Mouse (Mus musculus): ENCODE data around the gene Sorcs2. TPM values are rescaled to one million over a fixed set of nuclear protein-coding genes. Genes with fewer than 3 reads are reported as not detected.

Gene Sorcs2
- total RNA-seq, 2 experiments from 2014 or later = 8.3 to 8.7 TPM

DNA sequence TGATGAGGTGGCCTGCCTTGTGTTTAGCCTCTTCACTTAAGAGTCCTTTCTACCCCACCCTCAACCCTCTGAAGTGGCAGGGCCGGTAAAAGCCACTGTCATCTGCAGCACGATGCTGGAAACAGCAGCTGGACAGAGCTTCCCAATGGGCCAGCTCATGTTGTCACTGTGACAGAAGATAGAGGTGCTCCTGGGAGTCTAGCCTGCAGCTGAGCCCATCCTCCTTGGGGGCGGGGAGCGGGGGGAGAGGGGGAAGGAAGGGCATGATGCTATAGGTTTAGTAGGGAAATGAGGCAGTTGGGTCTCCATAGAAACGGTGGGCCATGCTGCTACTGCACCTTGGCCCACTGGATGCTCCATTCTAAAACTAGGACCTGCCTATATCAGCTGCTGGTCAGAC, 279.9 kb downstream of the Sorcs2 start:
- DNase-seq = no peak
- intact Hi-C loops (cut with DNase I; ENCODE audit: low total_unique reads) = no loop called here

GRCm38 (mm10) chr5:36115519-36115918, 282.4 kb downstream of the Sorcs2 start:
- no peak for DNase-seq
- intact Hi-C loops (cut with DNase I; ENCODE audit: low total_unique reads) = no loop called here

DNA sequence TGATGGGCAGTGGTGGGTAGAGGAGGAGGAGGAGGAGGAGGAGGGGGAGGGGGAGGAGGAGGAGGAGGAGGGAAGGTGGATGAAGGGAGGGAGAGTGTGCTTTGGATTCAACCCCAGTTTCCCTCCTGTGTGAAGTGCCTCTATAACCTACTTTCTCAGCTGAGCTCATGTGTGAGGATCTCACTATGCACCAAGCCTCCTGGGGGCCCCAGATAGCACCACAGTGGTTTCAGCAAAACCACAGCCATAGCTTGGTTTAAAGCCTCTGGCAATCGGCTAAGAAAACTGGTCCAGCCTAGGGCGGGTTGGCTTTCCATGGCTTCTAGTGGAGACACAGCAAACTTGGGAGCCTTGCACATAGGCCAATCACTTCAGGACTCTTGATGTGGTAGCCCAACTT, 284.2 kb downstream of the Sorcs2 start:
- intact Hi-C loops (cut with DNase I; ENCODE audit: low total_unique reads) = no loop called here

GRCm38 (mm10) chr5:36112696-36113095, 285.2 kb downstream of the Sorcs2 start:
- intact Hi-C loops (cut with DNase I; ENCODE audit: low total_unique reads) = no loop called here
- DNase-seq = no peak

More for the DNA sequence above, 284.2 kb downstream of the Sorcs2 start:
- no peak for DNase-seq

DNA sequence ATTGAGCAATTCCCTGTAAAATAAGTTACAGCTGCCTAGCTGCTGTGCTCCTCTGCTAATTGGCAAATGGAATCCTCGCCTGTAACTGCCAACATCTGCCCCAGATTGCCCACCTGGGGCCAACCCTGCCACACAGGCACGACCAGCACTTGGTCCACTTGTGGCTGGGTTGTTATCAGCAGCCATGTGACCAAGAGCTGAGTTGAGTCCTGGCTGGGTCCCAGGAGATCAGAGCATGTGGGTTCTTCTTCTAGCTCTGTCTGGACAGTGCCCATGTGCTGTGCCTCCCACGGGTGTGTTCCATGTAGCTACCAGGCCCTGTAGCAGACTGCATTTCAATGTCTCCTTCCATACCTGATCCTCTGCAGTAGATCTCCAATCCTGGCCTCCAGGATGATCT, 286.4 kb downstream of the Sorcs2 start:
- no peak for DNase-seq
- intact Hi-C loops (cut with DNase I; ENCODE audit: low total_unique reads) = no loop called here

- intact Hi-C loops (cut with DNase I; ENCODE audit: low total_unique reads) = no loop called here
- DNase-seq = no peak
Observed at GRCm38 (mm10) chr5:36108339-36108887, 289.5 kb downstream of the Sorcs2 start.

- intact Hi-C loops (cut with DNase I; ENCODE audit: low total_unique reads) = no loop called here
- DNase-seq = no peak
Observed at GRCm38 (mm10) chr5:36103483-36103882, 294.5 kb downstream of the Sorcs2 start.

GRCm38 (mm10) chr5:36101129-36101528, 296.8 kb downstream of the Sorcs2 start:
- intact Hi-C loops (cut with DNase I; ENCODE audit: low total_unique reads) = no loop called here
- DNase-seq = no peak

DNA sequence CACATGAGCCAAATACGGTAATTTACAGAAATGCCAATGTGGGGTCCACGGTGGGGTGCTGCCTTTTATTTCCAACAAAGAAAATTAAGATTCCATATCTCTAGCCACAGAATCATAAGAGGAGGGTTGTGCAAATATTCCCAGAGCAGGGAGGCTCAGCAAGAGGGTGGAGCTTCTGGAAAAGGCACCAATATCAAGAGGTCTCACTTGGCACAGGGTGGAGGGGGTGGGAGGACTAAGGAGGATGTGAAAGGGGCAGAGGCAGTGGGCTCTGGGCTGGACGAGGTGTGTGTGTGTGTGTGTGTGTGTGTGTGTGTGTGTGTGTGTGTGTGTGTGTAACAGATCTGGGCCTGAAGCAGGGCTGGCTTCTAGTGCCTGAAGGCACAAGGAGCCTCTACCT, 297.5 kb downstream of the Sorcs2 start:
- intact Hi-C loops (cut with DNase I; ENCODE audit: low total_unique reads) = no loop called here
- DNase-seq = no peak

DNA sequence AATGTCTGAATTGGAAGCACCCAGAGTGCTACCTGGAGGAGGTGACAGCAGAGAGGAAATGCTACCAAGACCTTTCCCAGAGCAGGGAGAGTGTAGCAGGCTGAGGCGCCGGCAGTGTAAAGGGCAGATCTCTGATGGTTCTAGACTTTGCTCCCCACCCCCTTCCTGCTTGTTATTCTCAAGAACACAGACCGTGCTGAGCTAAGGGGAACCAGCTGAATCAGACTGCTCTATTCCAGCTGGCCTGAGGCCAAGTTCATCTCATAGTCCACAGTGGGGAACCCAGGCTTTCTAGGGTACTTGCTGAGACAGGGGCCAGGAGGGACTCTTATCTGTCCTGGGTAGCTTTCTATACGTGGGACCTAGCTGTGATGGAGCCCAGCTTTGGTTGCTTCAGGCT, 298.3 kb downstream of the Sorcs2 start:
- peak; percentile 22 for DNase-seq
- intact Hi-C loops (cut with DNase I; ENCODE audit: low total_unique reads) = no loop called here

- intact Hi-C loops (cut with DNase I; ENCODE audit: low total_unique reads) = no loop called here
- peak; percentile 48 for DNase-seq
Observed at GRCm38 (mm10) chr5:36096046-36096445, 301.9 kb downstream of the Sorcs2 start.

DNA sequence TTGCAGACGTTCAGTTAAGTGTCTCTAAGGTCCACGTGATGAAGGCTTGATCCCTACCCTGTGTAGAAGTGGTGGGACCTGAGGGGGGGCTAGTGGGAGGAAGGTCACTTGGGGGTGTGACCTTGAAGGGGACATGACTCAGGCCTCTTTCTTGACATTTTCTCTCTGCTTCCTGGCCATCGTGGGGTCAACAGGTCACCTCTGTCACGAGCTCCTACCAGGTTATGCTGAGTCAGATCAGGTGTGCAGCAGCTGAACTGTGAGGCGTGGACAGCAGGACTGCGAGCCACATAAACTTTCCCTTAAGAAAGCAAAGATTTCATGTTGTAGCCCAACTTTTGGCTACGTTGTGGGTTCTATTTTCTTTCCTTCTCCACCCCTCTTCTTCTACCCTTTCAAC, 307.9 kb downstream of the Sorcs2 start:
- intact Hi-C loops (cut with DNase I; ENCODE audit: low total_unique reads) = no loop called here
- no peak for DNase-seq

GRCm38 (mm10) chr5:36089243-36089642, 308.7 kb downstream of the Sorcs2 start:
- intact Hi-C loops (cut with DNase I; ENCODE audit: low total_unique reads) = no loop called here

GRCm38 (mm10) chr5:36086931-36087330, 311.0 kb downstream of the Sorcs2 start:
- DNase-seq = no peak
- intact Hi-C loops (cut with DNase I; ENCODE audit: low total_unique reads) = no loop called here

More at GRCm38 (mm10) chr5:36089243-36089642, 308.7 kb downstream of the Sorcs2 start:
- DNase-seq = no peak

DNA sequence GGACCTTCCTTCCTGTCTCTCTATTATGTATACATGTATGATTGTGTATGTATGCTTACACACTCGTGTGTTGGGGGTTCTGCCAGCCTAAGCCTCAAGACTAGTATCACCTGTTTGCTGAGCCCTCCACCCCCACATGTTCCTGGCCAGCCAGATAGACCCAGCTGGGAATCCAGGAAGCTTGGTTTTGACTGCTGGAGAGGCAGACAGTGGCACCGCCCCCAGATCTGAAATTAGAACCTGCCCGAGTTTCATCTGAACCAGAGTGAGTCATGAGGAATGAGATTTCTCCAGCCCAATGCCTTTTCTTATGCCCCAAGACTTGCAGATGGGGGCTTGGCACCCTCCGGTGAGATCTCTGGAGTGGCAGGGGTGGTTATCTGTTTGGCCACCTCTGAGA, 312.3 kb downstream of the Sorcs2 start:
- intact Hi-C loops (cut with DNase I; ENCODE audit: low total_unique reads) = no loop called here
- no peak for DNase-seq

DNA sequence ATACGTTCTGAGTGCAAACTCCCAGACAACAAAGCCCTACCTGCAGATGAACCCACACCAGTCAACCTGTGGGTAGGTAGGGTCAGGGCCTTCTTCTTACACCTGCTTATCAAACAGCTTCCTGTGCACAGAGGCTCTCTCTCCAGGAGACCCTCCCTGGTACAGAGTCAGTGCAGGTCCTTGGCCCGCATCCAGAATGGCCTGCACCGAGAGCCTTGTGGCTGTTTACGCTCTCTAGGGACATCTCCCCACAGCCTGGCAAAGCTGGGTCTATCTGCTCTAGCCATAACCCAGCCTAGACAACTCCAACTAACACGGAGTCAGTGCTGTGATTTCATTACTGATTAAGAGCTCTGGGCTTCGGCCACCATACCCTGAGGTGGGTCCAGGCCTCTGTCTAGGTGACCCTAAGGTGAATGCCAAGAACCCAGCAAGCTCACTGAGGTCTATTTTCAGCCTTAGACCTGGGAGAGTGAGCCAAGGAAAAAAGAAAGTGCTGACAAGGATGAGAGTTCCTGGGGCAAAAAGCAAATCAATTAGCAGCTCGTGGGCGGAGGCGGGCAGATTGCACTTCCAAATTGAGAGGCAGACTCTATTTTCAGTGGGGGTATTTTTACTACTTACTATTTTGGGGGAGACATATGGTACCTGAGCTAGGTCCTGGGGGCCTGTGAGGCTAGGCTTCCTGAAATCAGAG, 313.9 kb downstream of the Sorcs2 start:
- intact Hi-C loops (cut with DNase I; ENCODE audit: low total_unique reads) = no loop called here
- no peak for DNase-seq

DNA sequence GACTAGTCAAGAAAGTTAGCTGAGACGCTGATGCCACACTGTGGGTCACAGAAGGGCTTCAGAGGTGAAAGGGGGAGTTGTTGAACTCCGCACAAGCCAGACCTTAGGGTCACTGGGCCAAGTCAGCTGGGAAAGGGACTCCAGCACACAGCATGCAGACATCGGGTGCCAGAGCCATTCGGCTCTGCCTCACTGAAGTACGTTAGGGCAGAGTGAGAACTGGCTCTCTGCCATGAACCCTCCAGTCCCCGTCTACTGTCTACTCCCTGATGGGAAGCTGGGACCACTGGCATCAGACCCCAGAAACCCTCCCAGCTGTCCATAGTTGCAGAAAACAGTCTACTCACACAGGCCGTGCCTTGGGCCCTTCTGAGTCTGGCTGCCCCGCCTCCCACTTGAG, 316.9 kb downstream of the Sorcs2 start:
- intact Hi-C loops (cut with DNase I; ENCODE audit: low total_unique reads) = no loop called here
- DNase-seq = no peak

- intact Hi-C loops (cut with DNase I; ENCODE audit: low total_unique reads) = no loop called here
- DNase-seq = peak; percentile 48
Observed at GRCm38 (mm10) chr5:36075172-36076074, 322.5 kb downstream of the Sorcs2 start.

DNA sequence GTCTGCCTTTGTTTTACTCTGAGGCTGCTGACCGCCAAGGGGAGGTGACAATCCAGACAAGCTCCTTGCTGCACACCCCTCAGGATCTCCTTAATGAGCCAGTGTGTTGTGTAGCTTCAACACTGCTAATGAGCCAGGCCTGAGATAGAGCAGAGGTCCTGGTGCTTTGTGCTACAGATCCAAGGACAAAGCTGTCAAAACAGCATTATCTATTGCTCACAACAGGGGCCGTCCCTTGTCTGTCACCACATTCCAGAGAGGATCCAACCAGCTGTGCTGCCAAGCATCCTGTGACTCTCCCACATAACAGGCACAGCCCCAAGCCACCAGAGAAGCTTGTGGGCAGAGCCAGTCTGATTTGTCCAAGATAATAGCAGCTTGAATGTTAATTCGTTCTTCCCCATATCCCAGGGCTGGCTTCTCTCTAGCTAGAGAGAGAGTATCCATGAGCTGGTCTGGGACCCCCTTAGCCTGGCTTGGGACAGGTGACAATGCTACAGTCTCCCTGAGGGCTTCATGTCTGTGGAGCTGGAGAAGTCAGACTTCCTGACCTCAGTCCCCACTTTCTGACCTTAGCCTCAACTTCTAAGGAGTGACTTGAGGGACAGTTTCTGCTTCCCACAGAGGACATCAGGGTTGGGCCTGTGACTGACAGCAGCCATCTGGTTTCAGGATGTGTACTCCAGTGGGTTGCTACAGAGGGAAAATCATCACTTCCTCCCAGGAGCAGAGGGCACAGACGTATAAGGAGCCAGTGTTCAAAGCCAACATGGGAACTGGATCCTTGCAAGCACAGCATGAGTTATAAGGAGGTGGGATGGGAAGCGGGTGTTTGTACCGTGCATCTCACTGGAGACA, 328.2 kb downstream of the Sorcs2 start:
- peak; percentile 22 for DNase-seq
- intact Hi-C loops (cut with DNase I; ENCODE audit: low total_unique reads) = no loop called here

All from gastrocnemius, postnatal 14 days (tissue).